Mouse (Mus musculus) olfactory bulb, adult 2 months (tissue): ENCODE results near the gene Gnat2. TPM values are rescaled to one million over a fixed set of nuclear protein-coding genes. Genes with fewer than 3 reads are reported as not detected.
A peak's percentile ranks its signal among the peaks of the same experiment; 100 is the strongest.

Experiments used
- H3K27ac ChIP-seq: fragments of 200-500 bp; 2 replicates; pipeline ENCODE4 v1.5.1; 2012; ENCODE audit warnings: low read depth, low read length; ENCODE audit not compliant: insufficient read depth
- H3K4me1 ChIP-seq: fragments of 200-500 bp; 2 replicates; pipeline ENCODE4 v1.6.1; 2012; ENCODE audit warnings: low read length; ENCODE audit not compliant: control insufficient read depth, insufficient read depth
- H3K4me3 ChIP-seq: fragments of 200-500 bp; 2 replicates; pipeline ENCODE4 v1.5.1; 2012; ENCODE audit warnings: mild to moderate bottlenecking, low read depth, low read length, moderate library complexity; ENCODE audit not compliant: insufficient read depth
- CTCF ChIP-seq: fragments of 200-500 bp; IDR thresholded peaks from 2 replicates; pipeline ENCODE4 v1.5.1; 2012; ENCODE audit warnings: low read depth, mild to moderate bottlenecking, low read length, moderate library complexity; ENCODE audit not compliant: insufficient read depth
- POLR2A ChIP-seq: fragments of 200-500 bp; IDR thresholded peaks from 2 replicates; pipeline ENCODE4 v1.6.1; 2012; ENCODE audit warnings: mild to moderate bottlenecking, low read depth, low read length, moderate library complexity; ENCODE audit not compliant: insufficient read depth
- WGBS: fragments of 180-500 bp; shearing (Covaris S2); methylation state at CpG from one replicate; pipeline ENCODE4 v1.1.7; 2018; 5-methylcytosine and 5-hydroxymethylcytosine counted together
- polyA plus RNA-seq: library from polyadenylated mRNA; stranded (reverse); fragments of >200 nt; gene quantifications from 2 replicates; pipeline ENCODE4 v1.2.4, GENCODE M21; 2012; ENCODE audit warnings: low replicate concordance; ENCODE audit not compliant: missing spikeins, insufficient read depth, insufficient read length

Gnat2 gene
- polyA plus RNA-seq, 1 experiment = not detected

- 35% methylated on average over 2 of the region's 2 CpGs for WGBS
- peak overlapping the region; percentile 93; the same call in 1 of the 2 replicates for H3K27ac ChIP-seq
- TF ChIP-seq CTCF (no peak), POLR2A (no peak)
- H3K4me3 ChIP-seq = peak overlapping the region; percentile 28
- H3K4me1 ChIP-seq = peaks cover 52% of the 10 kb centered on the region
Observed at GRCm38 (mm10) chr3:108083161-108083560, 9.4 kb upstream of the Gnat2 start.

- 40% methylated on average over 4 of the region's 4 CpGs for WGBS
- TF ChIP-seq CTCF = no peak
- no peak for TF ChIP-seq POLR2A
- peak overlapping the region; percentile 93 for H3K27ac ChIP-seq
- H3K4me3 ChIP-seq = peak overlapping the region; percentile 40
- H3K4me1 ChIP-seq = peaks cover 55% of the 10 kb centered on the region
Observed at GRCm38 (mm10) chr3:108083904-108084407, 8.6 kb upstream of the Gnat2 start.

GRCm38 (mm10) chr3:108084767-108085270 is 7.8 kb upstream of the Gnat2 start:
- H3K4me1 ChIP-seq = peaks cover 53% of the 10 kb centered on the region
- peak overlapping the region; percentile 93 for H3K27ac ChIP-seq
- peak overlapping the region; percentile 72 for H3K4me3 ChIP-seq
- TF ChIP-seq POLR2A (no peak), CTCF (no peak)
- WGBS = 4% methylated on average over 13 of the region's 13 CpGs

GRCm38 (mm10) chr3:108085281-108085720 is 7.3 kb upstream of the Gnat2 start:
- Histone ChIP-seq H3K27ac (peak overlapping the region; percentile 93), H3K4me3 (peak overlapping the region; percentile 72), H3K4me1 (peaks cover 54% of the 10 kb centered on the region)
- WGBS = 1% methylated on average over 14 of the region's 14 CpGs
- TF ChIP-seq CTCF = 0 out of 2 replicates have a peak, but pooled peaks have one; percentile 15
- TF ChIP-seq POLR2A = peak; percentile 62

GRCm38 (mm10) chr3:108085721-108086469 is 6.7 kb upstream of the Gnat2 start:
- Histone ChIP-seq H3K27ac (peak overlapping the region; percentile 93), H3K4me1 (peaks cover 54% of the 10 kb centered on the region), H3K4me3 (peak overlapping the region; percentile 72)
- no peak for TF ChIP-seq CTCF
- no peak for TF ChIP-seq POLR2A
- 0% methylated on average over 31 of the region's 31 CpGs for WGBS

- Histone ChIP-seq H3K27ac (peak within 1 kb of the TSS; percentile 93), H3K4me1 (peaks cover 50% of the 10 kb centered on the region), H3K4me3 (peak within 1 kb of the TSS; percentile 72)
- 2% methylated on average over 29 of the region's 29 CpGs for WGBS
- TF ChIP-seq CTCF (no peak), POLR2A (no peak)
Observed at GRCm38 (mm10) chr3:108086470-108086979, 6.1 kb upstream of the Gnat2 start, which contains the start of gene Ampd2. TSS of gene Ampd2 (minus strand) at chr3:108086651.

- H3K27ac ChIP-seq = no peak overlapping the region
- TF ChIP-seq CTCF = no peak
- TF ChIP-seq POLR2A = no peak
- H3K4me1 ChIP-seq = peaks cover 48% of the 10 kb centered on the region
- 70% methylated on average over 3 of the region's 3 CpGs for WGBS
- H3K4me3 ChIP-seq = no peak overlapping the region
Observed at GRCm38 (mm10) chr3:108087329-108087728, 5.3 kb upstream of the Gnat2 start.

GRCm38 (mm10) chr3:108088842-108089380 is 3.7 kb upstream of the Gnat2 start:
- TF ChIP-seq CTCF = no peak
- no peak for TF ChIP-seq POLR2A
- Histone ChIP-seq H3K4me1 (peaks cover 47% of the 10 kb centered on the region), H3K27ac (peak overlapping the region; percentile 71), H3K4me3 (no peak overlapping the region)
- WGBS = 28% methylated on average over 5 of the region's 5 CpGs
